Mouse (Mus musculus) lung, postnatal 14 days (tissue): ENCODE results near the gene Smchd1.
"Not testable (repeated sequence)": the region's sequence is repeated elsewhere in the genome, so short reads cannot be mapped to it uniquely, and the experiment has no call there.

ENCODE experiments used
- DNase-seq: peaks from one replicate; pipeline ENCODE4 v3.0.0; 2021

The Smchd1 gene

DNA sequence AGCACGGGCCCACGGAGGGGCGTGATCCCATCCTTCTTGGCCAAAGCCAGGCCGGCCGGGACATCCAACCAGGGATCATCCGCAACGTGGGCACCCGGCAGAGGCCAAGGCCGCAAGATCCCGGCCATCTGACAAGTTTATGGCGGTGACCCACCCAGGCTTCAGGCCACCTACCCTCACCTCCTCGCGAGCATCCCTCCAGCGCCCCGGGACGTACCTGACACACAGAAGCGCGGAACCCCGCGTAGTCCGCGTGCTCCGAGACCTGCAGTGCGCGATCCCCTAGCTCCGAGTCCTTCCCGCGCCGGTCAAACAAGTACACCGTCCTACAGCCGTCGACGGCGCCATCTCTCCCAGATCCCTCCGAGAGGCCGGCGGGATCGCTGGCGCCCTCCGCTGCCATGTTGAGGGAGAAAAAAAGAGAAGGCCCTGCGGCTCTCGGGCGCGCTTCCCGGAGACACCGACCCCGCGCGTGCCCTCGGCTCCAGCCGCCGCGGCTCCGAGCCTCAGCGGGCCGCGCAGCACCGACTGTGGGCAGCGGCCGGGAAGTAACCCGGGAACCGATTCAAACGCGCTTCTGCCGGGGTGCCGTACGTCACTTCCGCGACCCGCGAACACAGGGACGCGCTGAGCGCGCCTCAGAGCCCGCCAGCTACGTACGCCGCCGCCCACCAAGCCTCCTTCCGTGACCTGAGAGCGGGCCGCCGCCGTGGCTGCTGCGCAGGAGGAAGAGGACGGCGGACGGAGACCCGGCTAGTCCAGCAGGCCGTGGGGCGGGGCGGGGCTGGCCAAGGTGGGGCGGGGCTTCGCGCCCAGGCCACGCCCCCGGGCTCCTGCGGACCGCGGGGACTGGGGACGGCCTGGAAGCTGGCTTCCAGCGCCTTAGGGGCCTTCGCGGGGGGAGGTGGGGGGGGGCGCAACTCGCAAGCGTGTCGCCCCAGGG, at the start of gene Smchd1:
Gene Smchd1, minus strand, starts transcription at position 582 of the 943 bp plus-strand sequence.
- DNase-seq: peak; percentile 93

DNA sequence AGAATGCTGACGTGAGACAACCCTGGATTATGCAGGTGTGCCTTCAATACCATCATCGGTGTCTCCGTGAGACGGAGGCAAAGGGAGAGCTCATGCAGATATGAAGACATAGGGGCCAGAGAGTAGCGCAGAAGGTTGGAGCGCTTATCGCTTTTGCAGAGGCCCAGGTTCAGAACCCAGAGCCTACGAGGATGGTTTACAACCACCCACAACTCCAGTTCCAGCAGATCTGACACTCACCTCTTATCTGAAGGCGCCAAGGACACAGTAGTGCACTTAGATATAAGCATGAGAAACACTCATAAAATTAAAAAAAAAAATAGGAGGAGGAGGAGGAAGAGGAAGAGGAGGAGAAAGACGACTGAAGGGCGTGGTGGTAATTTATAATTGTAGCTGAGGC, 35.2 kb upstream of the Smchd1 start:
- DNase-seq: no peak

DNA sequence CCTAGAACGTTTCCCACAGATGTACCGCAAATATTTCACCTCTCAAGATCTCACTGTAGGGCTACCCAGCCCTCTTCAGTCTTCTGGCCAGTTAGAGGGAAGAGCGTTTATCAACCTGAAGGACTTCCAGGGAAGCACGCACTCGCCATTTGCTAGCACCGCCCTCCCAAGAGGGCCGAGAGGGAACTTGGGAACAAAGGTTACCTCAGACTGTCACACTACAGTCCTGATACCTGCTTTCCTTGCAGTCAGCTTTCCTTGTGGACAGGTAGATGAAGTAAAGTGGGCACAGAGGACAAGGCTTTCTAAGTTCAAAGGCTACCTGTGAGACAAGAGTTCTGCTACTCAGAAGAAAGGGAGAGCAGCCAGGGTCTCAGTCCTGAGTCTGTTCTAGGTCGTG, 31.7 kb upstream of the Smchd1 start:
- DNase-seq: no peak

DNA sequence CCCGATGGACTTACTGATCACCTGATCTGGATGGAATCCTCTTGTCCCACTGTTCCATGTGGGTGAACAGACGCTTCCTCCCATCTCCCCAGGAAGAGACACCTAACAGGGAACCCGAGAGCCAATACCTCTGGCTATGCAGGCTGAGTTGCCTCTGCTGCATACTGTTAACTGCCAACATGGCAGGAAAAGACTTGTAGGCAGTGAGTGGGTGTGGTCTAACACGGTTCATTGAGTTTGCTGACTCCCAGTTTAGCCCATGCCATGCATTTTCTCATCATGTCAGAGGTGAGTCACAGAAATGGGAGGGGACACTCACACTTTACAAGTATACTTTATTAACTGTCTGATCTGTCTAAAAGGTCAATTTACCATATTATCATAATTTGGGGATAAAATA, 20.6 kb upstream of the Smchd1 start:
- DNase-seq: no peak

DNA sequence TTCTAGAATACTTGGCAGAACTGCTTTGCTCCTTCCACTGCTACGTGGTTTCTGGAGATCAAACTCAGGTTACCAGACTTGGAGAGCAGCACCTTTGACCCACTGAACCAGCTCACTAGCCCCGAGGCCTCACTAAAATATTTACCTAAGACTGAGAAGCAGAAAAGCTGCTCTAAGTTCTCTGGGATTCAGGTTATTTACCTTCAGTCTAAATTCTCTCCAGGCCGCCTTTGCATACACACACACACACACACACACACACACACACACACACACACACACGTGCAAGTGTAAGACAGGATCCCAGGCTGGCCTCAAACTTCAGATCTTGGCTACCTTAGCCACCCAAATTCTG, 16.2 kb upstream of the Smchd1 start:
- DNase-seq: no peak

DNA sequence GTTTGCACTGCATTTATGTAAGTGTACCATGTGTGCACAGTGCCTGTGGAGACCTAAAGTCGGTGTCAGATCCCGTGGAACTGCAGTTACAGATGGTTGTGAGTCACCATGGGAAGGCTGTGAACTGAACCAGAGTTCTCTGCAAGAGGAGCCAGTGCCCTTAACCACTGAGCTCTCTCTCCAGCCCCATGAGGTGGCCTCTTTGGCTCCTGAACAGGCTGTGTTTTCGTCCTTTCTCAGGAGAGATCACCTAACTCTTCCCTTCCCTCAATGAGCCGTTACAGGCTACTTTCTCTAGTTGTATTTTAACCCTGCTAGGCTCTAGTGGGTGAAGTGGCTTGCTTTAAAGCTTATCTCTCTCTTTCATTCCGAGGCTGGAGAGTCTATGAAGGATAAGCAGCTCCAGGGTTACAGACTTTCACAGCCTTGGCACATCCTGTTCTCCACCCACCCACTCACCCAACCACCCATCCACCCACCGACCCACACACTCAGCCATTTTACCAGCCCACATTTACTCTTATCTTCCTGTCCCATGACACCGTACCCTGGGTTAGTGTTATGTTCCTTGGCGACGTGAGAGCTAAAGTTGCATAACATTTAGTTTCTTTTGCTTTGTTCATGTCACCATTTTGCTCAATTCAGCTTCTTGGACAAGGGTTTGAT, 15.7 kb upstream of the Smchd1 start:
- no peak for DNase-seq

DNA sequence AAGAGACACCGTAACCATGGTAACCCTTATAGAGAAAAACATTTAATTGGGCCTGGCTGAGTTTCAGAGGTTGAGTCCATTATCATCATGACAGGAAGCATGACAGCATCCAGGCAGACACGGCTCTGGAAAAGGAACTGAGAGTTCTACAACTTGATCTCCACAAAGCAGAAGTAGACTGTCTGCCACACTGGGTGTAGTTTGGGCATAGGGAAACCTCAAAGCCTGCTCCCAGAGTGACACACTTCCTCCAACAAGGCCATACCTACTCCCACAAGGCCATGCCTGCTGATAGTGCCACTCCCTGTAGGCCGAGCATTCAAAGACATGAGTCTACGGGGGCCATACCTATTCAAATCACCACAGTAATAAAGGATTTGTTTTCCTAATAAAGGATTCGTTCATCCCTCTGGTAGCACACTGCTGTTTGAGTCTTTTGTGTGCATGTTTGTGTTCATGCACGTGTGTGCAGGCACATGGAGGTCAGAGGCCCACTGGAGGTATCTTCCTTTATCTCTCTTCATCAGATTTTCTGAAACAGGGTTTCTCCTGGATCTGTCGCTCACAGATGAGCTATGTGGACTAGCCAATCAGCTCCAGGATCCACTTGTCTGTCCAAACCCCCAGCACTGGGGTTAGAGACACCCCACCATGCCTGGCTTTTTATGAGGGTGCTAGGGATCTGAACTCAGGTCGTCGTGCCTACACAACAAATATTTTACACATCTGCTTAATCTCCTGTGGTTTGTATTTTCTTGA, 14.7 kb upstream of the Smchd1 start:
- no peak for DNase-seq

DNA sequence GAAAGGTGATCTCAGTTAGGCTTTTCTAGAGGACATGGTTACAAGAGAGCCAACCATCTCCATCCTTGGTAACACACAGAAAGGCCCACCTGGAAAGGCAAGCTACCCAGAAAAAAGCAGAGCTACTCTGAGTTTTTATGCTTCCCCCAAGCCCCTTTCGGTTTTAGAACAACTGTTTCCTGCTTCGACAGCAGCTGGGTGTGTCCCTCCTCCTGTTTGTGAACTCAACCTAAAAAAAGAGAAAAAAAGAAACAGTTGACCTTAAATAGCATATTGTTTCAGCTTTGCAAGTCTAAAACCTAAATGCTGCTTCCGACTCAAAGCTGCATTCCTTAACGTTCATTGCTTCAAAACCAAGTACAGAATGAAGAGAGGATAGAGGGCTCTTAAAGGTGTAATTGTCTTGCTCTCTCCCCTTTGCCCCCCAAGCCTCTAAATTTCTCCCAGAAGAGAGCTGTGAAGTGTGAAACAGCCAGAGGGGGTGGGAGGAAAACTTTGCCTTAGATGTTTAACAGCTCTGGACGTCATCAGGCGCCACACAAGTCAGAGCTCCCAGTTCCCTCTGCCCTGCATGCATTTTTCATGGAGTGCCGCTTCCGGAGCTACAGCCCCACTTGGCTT, 11.2 kb upstream of the Smchd1 start:
- DNase-seq: peak; percentile 19

DNA sequence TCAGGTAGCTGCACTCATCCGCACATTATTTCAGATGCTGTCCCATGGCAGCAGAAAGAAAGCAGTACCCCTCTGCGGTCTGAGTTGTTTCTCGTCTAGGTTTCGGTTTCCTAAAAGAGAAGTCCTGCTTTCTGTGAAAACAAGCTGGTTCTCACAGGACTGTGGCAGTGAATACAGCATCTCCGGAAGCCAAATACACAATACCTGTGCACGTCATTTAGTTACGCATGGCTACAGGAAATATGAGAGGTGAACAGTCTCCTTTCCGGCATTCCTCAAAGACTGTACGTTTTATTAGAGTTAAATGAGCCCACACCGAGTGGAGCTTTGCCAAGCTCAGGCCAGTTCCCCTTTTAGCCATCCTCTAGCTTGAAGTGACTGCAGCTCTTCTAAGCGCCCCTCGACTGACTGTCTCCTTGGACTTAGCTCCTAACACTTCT, 10.7 kb upstream of the Smchd1 start:
- peak; percentile 13 for DNase-seq

DNA sequence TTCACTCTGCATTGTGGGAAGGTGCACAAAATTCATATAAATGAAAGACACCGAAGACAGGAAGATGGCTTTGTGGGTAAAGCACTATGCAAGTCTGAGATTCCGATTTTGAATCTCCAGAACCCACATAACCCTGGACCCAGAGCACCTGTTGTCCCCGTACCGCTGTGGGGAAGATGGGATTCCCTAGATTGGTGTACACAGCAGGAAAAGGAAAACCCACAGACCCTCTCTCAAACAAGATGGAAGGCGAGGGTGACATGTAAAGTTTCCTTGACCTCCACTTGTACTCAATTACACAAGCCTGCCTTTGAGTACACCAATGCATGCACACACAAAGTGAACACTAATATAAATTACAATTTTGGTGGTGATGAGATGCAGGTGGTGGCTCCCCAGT, 9.6 kb upstream of the Smchd1 start:
- no peak for DNase-seq

DNA sequence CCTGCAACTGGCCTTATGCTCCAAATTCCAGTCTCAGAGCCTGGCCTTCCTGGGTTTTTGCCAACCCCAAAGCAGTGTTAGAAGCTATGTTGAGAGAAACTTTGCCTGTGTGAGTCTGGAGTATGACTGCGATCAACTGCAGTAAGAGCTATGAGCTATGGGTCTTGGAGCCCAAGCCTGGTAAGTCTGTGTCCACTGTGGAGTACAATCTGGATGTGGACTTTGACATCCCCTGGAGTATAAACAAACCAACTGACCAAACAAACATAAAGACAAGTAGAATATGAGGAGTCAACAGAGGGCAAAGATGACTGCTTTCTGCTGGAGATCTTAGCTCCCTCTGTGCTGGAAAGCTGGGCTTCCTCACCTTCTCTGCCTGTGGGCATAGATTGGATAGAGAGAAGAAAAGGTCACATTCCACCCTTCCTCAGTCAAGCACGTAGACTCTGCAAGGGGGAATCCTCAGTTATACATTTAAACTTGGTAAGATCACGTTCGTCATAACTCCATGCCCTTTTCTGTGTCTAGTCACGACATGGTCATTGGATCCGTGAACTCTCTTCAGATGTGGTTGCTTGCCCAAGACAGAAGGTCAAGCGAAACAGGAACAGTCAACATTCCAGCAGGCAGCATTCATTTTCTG, 8.4 kb upstream of the Smchd1 start:
- no peak for DNase-seq

DNA sequence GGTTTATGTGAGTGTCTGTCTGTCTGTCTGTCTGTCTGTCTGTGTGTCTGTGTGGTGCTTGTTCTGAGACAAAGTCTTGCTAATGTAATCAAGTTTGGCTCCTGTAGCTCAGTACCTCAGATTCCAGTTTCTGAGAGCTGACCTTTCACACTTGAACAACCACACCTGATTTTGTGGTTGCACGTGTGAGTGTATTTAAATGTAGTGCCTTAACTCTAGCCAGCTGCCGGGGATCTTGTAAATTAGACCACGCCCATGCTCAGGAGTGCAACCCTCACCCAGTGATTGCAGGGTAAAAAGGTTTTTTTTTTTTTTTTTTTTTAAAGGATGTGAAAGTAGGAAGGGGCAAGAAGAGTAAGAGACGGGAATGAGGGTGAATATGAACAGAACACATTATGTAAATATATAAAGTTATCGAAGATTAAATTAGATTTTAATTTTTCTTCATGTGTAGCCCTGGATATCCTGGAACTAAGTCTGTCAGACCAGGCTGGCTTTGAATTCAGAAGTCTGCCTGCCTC, 4.3 kb upstream of the Smchd1 start:
- DNase-seq: no peak

DNA sequence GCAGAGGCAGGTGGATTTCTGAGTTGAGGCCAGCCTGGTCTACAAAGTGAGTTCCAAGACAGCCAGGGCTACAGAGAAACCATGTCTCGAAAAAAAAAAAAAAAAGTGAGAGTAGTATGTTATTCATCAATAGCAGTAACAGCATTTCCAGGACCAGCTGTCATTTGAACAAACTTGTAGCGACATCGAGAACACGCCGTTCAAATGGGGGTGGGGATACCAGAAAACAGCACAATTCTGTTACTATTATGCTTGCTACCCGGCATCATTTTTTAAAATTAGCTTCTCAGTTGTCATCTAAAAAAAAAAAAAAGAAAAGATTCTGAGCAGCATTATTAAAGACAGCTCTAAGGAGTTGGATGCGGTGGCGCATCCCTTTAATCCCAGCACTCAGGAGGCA, 2.3 kb upstream of the Smchd1 start:
- DNase-seq: no peak

DNA sequence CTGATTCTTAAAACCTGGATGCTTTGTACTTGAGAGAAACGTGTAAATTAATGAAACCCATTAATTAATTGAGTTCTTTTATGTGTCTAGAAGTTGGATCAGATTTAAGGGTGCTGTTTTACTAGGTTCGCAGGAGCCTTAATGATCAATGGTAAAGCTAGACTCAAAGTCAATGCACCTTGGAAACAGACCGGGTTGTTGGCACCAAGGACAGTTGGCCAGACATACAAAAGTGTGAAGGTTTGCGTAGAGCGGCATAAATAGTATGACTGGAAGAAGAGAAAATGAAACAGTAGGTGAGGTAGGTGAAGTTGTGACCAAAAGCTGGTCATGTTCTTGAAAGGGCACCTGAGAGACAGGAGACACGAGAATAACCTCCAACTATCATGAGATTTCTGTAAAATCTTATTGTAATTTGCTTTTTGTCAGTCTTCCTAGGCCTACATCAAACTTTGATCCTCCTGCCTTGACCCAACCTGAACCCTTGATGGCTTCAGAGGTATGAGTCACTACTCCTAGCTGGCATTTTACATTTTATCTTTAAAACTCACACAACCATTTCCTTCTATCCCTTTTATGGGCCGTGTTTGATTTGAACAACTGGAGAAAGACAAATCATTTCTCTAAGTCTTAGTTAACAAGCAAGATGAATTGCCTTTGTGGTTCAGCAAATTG, 1.3 kb upstream of the Smchd1 start:
- DNase-seq: no peak

DNA sequence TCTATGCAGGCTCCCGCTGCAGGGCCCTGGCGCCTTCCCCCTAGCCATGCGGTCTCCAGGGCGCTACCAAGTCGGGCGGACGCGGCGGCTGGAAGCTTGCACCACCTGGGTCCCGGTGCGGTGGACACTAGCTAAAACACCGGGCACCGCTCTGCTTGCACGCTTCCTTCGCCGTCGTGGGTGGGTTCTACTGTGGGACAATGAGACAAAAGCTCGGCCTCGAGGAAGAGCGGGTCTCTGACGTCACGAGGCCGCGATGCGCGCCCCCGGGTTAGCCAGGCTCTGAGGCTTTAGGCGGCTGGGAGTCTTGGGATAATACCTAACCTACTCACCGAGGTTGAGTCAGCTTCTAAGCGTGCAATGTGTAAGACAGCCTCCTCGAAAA, 554 bp upstream of the Smchd1 start:
- DNase-seq: peak; percentile 66

DNA sequence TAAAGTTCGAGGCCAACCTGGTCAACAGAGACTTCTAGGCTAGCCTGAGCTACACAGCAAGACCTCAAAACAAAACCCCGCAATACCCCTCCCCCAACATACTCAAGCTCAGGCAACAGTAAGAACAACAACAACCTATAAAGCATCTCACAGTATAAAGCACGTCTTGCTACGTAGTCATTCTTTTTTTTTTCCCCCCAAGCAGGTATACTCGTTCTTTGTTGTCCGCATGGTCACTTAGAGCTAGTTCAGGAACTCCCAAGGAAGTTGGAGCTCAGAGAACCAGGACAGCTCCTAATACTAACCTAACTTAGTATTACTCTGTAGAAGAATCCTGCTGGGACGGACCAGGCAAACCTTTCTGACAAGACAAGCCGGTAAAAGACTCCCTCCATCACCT, 1.0 kb downstream of the Smchd1 start:
- no peak for DNase-seq

DNA sequence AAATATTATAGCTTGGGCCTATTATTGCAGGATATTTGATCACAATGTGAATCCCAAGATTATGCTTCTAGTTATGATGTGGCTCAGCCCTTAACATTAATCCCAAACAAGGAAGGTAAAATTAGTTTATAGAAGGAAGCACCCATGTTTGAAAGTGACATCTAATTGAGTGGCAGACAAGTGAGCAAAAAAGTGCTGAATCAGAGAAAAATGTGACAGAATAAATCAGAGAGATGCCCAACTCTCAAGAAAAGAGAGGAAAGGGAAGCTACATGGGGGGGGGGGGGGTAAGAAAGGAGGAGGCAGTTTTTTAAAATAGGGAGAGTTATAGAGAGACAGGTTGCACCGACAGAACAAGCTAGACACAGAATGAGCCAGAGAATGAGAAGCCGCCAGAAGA, 3.9 kb downstream of the Smchd1 start:
- DNase-seq: no peak

DNA sequence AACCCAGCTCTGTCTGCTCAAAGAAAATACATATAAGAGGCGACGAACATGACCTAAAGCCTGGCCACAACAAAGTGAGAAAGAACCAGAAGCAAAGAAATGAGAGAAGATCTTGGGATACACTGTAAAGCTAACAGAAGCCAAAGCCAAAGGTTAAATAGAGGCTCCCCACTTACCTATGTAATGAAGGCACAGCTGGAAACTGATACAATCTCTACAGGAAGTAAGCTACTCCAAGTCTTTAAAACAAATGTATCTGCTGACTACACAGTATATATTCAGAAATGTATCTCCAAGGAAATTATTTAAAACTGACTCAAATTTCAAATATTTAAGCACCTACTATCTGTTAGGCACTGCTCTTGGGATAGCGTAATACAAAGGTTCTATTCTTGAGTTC, 14.8 kb downstream of the Smchd1 start:
- DNase-seq: no peak

DNA sequence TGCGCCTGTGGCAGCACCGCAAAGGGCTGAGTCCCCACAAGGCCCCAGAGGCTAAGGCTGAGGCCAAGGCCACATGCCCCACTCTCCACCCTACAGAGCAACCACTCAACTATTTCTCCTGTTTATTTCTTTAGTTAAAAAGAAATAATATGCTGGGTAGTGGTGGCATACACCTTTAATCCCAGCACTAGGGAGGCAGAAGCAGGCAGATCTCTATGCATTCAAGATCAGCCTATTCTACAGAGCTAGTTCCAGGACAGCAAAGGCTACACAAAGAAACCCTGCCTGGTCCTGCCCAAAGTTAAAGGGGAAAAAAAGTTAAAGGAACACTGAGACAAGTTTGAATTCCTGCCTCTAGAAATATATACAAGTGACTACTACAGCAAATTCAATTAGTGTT, 15.3 kb downstream of the Smchd1 start, which contains the start of gene Gm4707:
Gene Gm4707, minus strand, starts transcription at position 101 of the 400 bp plus-strand sequence.
- no peak for DNase-seq

DNA sequence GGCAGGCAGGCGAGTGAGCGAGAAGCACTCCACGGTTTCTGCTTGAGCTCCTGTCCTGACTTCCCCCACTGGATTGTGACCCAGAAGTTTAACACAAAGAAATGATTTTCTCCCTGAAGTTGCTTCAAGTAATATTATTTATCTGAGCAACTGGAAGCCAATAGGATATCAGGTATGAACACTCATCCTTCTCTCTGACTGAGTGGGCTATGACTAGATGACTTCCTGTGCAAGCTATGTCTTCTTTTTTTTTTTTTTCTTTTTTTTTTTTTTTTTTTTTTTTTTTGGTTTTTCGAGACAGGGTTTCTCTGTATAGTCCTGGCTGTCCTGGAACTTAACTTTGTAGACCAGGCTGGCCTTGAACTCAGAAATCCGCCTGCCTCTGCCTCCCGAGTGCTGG, 17.8 kb downstream of the Smchd1 start:
- not testable (repeated sequence) for DNase-seq

DNA sequence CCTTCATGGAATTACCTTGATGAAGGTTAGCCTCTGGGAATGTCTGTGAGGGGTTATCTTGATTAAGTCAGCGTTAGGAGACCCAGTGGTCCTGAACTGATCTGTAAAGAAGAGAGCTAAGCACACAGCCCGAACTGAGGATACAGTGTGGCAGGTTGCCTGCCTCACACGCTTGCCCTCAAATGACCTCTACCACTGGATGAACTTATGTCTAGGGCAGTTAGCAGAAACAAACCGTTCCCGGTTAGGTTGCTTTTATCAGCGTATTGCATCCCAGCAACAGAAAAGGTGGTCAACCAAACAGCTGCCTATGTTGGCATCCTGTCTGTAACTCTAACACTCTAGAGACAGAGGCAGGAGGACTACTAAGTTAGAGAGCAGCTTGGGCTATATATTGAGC, 30.0 kb downstream of the Smchd1 start:
- no peak for DNase-seq

DNA sequence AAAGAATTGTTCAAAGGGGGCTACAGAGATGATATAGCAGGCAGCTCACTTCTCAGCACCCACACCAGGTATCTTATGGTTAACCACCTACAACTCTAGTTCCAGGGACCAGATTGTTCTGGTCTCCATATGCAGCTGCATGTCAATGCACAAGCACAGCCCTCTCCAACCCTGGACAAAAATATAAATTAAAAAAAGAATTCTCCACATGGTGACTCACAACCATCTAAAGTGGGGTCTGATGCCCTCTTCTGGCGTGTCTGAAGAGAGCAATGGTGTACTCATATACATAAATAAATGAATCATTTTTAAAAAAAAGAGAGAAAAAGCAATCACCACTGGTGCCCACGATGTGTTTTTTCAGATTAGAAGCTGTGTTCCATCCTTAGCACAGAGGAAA, 30.4 kb downstream of the Smchd1 start:
- no peak for DNase-seq
